Mouse (Mus musculus) lung, adult 2 months (tissue): ENCODE measurements at regions not wholly inside any gene's neighbourhood (a gene's known extent, or its start where the extent isn't known, plus 50 kb on each side); places are given as distances from the start of the nearest gene placed in this dataset.

Source experiments
- DNase-seq: peaks from one replicate; pipeline ENCODE4 v3.0.0; 2022
- H3K4me1 ChIP-seq: fragments of 200-500 bp; 2 replicates; pipeline ENCODE4 v1.6.1; 2011; ENCODE audit warnings: low read length; ENCODE audit not compliant: control insufficient read depth, insufficient read depth
- H3K4me3 ChIP-seq: fragments of 200-500 bp; replicated peaks from 2 replicates; pipeline ENCODE3; 2011; ENCODE audit warnings: low read depth, mild to moderate bottlenecking, control low read depth, low read length; ENCODE audit errors: extremely low read depth
- CTCF ChIP-seq: fragments of 200-500 bp; IDR thresholded peaks from 2 replicates; pipeline ENCODE4 v1.5.1; 2011; ENCODE audit warnings: mild to moderate bottlenecking, low read length, control low read depth; ENCODE audit not compliant: insufficient read depth
- POLR2A ChIP-seq: fragments of 200-500 bp; IDR thresholded peaks from 2 replicates; pipeline ENCODE4 v1.6.1; 2011; ENCODE audit warnings: low read depth, mild to moderate bottlenecking, control low read depth, low read length, borderline replicate concordance; ENCODE audit errors: extremely low read depth
- WGBS: fragments of 180-500 bp; shearing (Covaris S2); methylation state at CpG from one replicate; pipeline ENCODE4 v1.1.7; 2018; 5-methylcytosine and 5-hydroxymethylcytosine counted together

DNA sequence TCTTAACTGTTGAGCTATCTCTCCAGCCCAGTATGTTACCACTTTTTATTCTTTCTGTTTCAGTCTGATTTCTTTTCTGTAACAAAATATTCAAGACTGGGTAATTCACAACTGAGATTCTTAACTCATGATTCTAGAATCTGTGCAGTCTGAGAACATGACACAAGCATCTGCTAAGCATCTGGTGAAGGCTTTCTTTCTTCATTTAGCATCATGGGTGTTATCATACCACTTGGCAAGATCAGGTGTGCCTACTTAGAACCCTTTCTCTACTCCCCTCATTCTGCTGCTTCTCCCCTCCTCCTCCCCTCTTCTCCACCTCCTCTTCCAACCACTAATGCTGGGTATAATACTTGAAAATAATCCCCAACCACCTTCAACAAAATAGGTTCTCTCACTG, 62.1 kb upstream of the Pfn2 start:
- TF ChIP-seq CTCF (no peak), POLR2A (no peak)
- no peaks in the 10 kb centered on the region for H3K4me1 ChIP-seq
- DNase-seq = no peak
- no peak overlapping the region for H3K4me3 ChIP-seq

DNA sequence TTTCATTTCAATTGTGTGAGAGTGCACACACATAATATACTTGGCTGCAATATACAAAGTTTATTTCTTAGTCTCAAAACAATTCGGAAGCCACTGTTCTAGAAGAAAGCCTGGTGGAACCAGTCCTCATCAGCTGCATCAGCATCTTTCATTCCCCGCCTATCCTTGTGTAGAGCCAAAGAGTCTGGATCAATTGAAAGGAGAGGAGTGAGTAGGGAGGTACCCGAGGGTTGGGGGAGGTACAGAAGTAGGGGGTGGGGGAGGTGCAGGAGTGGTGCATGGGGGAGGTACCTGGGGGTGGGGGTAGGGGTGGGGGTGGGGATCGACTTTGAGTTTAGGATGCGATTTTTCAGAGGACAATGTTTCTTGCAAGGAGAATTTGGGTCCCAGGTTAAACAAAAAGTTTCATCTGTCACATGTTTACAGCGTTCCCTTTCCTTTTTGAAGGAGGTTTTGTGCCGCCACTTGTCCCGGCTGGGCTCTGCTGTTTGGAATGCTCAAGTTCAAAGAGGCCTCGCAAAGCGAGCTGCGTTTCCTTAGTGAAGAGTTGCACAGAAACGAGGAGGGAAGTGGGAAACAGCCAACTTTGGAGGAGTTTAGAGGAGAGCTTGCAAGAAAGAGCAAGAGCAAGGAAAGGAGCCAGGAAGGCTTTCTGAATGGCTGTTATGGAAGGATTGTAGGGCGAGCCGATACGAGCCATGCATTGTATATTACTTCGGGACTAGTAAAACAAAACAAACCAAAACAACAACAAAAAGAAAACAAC, 64.1 kb upstream of the Pfn2 start:
- no peak for TF ChIP-seq CTCF
- TF ChIP-seq POLR2A = no peak
- H3K4me3 ChIP-seq = no peak overlapping the region
- peak; percentile 10 for DNase-seq
- H3K4me1 ChIP-seq = no peaks in the 10 kb centered on the region
- 18% methylated on average over 16 of the region's 16 CpGs for WGBS

GRCm38 (mm10) chr3:57912650-57913343, 64.9 kb upstream of the Pfn2 start:
- no peak overlapping the region for H3K4me3 ChIP-seq
- no peak for DNase-seq
- TF ChIP-seq POLR2A (no peak), CTCF (no peak)
- 54% methylated on average over 7 of the region's 7 CpGs for WGBS
- H3K4me1 ChIP-seq = no peaks in the 10 kb centered on the region

DNA sequence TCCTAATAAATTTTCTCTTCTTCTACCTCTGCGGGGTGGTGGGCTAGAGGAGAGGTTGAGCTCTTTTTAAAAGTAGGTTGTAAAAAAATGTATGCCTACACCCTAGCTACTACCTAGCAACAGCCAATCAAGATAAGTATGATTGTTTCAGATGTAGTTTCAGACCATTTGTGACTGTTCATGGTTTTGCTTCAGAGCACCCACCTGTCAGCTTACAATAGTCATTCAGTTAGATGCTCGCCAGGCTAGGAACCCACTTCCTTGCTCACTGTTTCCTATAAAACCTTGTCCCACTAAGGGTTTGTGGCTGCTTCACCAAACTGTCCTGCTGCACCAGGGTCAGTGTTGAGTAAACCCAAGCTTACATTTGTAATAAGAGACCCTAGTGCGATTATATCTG, 66.8 kb upstream of the Pfn2 start:
- WGBS = 89% methylated on average over 3 of the region's 3 CpGs
- no peak overlapping the region for H3K4me3 ChIP-seq
- no peak for DNase-seq
- TF ChIP-seq CTCF (no peak), POLR2A (no peak)
- no peaks in the 10 kb centered on the region for H3K4me1 ChIP-seq

GRCm38 (mm10) chr3:57918913-57919312, 71.0 kb upstream of the Pfn2 start:
- no peak for DNase-seq
- no peak for TF ChIP-seq POLR2A
- no peak for TF ChIP-seq CTCF
- no peak overlapping the region for H3K4me3 ChIP-seq
- H3K4me1 ChIP-seq = no peaks in the 10 kb centered on the region
- WGBS = 76% methylated on average over 2 of the region's 2 CpGs

GRCm38 (mm10) chr3:57919390-57920089, 71.7 kb upstream of the Pfn2 start:
- TF ChIP-seq CTCF = no peak
- TF ChIP-seq POLR2A = no peak
- H3K4me1 ChIP-seq = no peaks in the 10 kb centered on the region
- no peak for DNase-seq
- 83% methylated on average over 5 of the region's 5 CpGs for WGBS
- no peak overlapping the region for H3K4me3 ChIP-seq

DNA sequence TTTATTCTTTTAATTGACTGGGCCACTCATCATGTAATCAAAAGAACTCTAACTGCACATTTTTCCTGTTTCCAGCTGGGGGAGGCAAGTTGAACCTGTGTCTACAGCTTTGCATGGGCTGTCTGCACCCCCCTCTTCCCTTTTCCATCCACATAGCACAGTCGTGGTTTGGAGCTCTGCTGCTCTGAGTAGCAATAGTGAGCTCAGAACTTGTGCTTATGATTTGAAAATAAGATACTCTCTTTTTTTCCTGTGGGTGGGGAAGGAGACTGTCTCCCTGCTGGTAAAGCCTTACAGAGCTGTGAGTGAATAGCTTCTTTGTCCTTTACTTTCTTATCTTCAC, 72.2 kb upstream of the Pfn2 start:
- no peak for DNase-seq
- 3% methylated on average over 1 of the region's 1 CpGs for WGBS
- TF ChIP-seq POLR2A = no peak
- no peak for TF ChIP-seq CTCF
- H3K4me1 ChIP-seq = no peaks in the 10 kb centered on the region
- H3K4me3 ChIP-seq = no peak overlapping the region

DNA sequence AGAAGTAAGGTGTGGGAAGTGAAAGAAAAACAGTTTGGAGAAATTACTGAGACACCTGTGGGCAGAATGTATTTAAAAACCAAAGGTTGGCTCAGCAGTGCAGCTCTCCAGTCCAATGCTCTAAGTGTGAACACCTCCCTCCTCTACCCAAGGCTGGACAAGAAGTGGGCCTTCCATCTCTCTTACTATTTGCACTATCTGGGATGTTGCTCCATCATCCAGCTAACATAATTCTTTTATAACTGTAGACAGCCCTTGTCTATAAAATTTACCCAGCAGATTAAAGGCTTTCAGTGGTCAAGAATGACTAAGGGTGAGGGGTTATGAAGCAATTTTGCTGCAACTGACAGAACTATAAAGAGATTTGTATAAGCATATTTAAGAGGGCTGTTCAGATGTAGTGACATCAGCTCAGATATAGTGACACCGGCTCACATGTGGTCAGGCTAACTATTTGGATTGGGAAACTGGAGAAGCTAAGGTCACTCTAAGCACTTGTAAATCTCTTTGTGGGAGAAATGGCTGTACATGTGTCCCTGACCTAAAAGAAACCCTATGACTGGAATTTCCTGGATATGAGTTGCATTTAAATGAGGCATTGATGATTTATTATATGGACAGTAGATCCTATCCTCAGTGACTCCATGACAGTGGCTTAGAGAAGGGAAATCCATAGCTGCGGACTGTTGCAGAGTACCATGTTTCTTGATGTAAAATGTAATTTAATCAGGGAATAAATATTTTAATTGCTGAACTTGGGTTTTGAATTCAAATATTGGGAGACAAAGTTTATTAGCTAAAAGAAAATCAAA, 73.4 kb upstream of the Pfn2 start:
- WGBS = 90% methylated on average over 2 of the region's 2 CpGs
- H3K4me3 ChIP-seq = no peak overlapping the region
- no peak for DNase-seq
- no peak for TF ChIP-seq CTCF
- no peak for TF ChIP-seq POLR2A
- H3K4me1 ChIP-seq = no peaks in the 10 kb centered on the region

DNA sequence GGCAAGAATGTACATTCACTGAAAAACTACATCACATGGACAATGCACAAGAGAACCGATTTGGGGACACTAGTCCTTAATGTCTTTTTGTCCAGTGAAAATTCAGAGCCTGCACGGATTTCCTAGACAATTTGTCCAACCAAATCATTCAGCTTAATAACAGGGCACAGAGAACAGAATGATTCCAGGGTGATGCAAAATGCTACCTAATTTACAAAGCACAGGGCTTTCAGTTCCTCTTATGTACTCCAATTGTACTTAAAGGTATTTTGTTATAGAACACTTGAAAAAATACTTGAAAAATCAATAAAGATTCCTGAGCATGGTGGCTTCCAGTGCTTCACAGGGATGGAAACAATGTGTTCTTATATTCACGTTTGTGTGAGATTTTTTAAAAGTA, 75.2 kb upstream of the Pfn2 start:
- no peak for DNase-seq
- WGBS = 65% methylated on average over 3 of the region's 3 CpGs
- TF ChIP-seq CTCF = no peak
- no peak for TF ChIP-seq POLR2A
- H3K4me1 ChIP-seq = no peaks in the 10 kb centered on the region
- no peak overlapping the region for H3K4me3 ChIP-seq
